Mouse (Mus musculus) embryonic facial prominence, embryonic 14.5 days (tissue): ENCODE data around the gene Guca1b. TPM values are rescaled to one million over a fixed set of nuclear protein-coding genes. Genes with fewer than 3 reads are reported as not detected.
A peak's percentile ranks its signal among the peaks of the same experiment; 100 is the strongest.
"Not testable (repeated sequence)": the region's sequence is repeated elsewhere in the genome, so short reads cannot be mapped to it uniquely, and the experiment has no call there.

Experiments used
- ATAC-seq: fragments of 200-750 bp; cut with Nextera tagmentation; 2 replicates; pipeline ENCODE4 v1.8.0; 2017; ENCODE audit warnings: low read depth, moderate number of reproducible peaks, moderate TSS enrichment
- DNase-seq: peaks from one replicate; pipeline ENCODE4 v3.0.0-alpha.2; 2015; ENCODE audit warnings: low spot score
- H3K27ac ChIP-seq: fragments of 300-500 bp; sonication (generic); replicated peaks from 2 replicates; pipeline ENCODE4 v1.5.1; 2014; ENCODE audit warnings: low read depth, mild to moderate bottlenecking, low read length, moderate library complexity
- H3K27me3 ChIP-seq: fragments of 300-500 bp; sonication (generic); replicated peaks from 2 replicates; pipeline ENCODE4 v1.6.1; 2014; ENCODE audit warnings: low read length; ENCODE audit not compliant: control insufficient read depth, insufficient read depth
- H3K36me3 ChIP-seq: fragments of 300-500 bp; sonication (generic); 2 replicates; pipeline ENCODE4 v1.6.1; 2014; ENCODE audit warnings: low read length, mixed read lengths; ENCODE audit not compliant: control insufficient read depth, insufficient read depth
- H3K4me1 ChIP-seq: fragments of 300-500 bp; sonication (generic); 2 replicates; pipeline ENCODE4 v1.6.1; 2014; ENCODE audit warnings: antibody characterized with exemption, low read length; ENCODE audit not compliant: control insufficient read depth, insufficient read depth
- H3K4me2 ChIP-seq: fragments of 300-500 bp; sonication (generic); 2 replicates; pipeline ENCODE4 v1.6.1; 2014; ENCODE audit warnings: low read depth, mild to moderate bottlenecking, low read length, moderate library complexity, mixed read lengths
- H3K4me3 ChIP-seq: fragments of 300-500 bp; sonication (generic); 2 replicates; pipeline ENCODE4 v1.5.1; 2014; ENCODE audit warnings: low read depth, mild to moderate bottlenecking, low read length
- H3K9ac ChIP-seq: fragments of 300-500 bp; sonication (generic); 2 replicates; pipeline ENCODE4 v1.6.1; 2014; ENCODE audit warnings: low read depth, mild to moderate bottlenecking, low read length, moderate library complexity, mixed read lengths
- H3K9me3 ChIP-seq: fragments of 300-500 bp; sonication (generic); 2 replicates; pipeline ENCODE4 v1.6.1; 2016; ENCODE audit warnings: low read length; ENCODE audit not compliant: control insufficient read depth
- WGBS: fragments of 180-500 bp; shearing (Covaris S2); extraction: QIAGEN DNeasy Blood & Tissue Kit; methylation state at CpG from one replicate; pipeline ENCODE4 v1.1.7; 2014; 5-methylcytosine and 5-hydroxymethylcytosine counted together
- polyA plus RNA-seq: library from polyadenylated mRNA; unstranded; fragments of >200 nt; fragmentation: Nextera tagmentation; extraction: Ambion mirVana; gene quantifications from 2 replicates; pipeline ENCODE4 v1.2.1, GENCODE M21; 2014

Gene Guca1b
- polyA plus RNA-seq, 1 experiment from 2014 or later, result 0.50 TPM

- Histone ChIP-seq H3K9me3 (no peaks in the 10 kb centered on the region), H3K4me1 (peaks cover 9% of the 10 kb centered on the region), H3K4me3 (no peak overlapping the region), H3K9ac (no peak overlapping the region), H3K27me3 (peaks cover 28% of the 10 kb centered on the region), H3K4me2 (no peak overlapping the region), H3K27ac (no peak overlapping the region), H3K36me3 (no peaks in the 10 kb centered on the region)
- no peak for DNase-seq
- no peak for ATAC-seq
- 74% methylated on average over 7 of the region's 8 CpGs for WGBS
These were observed 13.9 kb downstream of the Guca1b start for GRCm38 (mm10) chr17:47399091-47399490.

DNA sequence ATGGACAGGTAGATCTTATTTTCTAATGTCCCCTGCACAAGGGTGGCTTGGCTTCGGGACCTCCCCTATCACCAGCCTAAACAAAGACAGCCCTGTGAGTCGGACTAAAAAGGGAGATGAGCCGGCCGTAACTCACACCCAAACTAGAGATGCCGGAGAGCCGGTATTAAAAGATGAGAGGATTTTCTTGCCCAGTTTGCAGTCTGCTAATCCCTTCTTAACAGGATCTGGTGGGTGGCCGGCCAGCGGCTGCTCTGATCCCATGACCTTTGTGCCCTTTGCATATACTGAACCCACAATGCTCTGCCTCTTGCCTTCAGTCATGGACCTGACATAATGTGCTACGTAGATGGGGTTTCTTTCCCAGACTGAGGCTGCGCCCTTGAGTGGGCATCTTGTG, 15.3 kb downstream of the Guca1b start, which contains the start of gene Guca1a:
Gene Guca1a (minus strand): TSS at position 134 of the 400 bp plus-strand sequence.
- Histone ChIP-seq H3K4me3 (no peak within 1 kb of the TSS), H3K27ac (no peak within 1 kb of the TSS), H3K4me1 (0 out of 2 replicates have a peak, but pooled peaks cover under 1% of the 10 kb centered on the region), H3K4me2 (no peak within 1 kb of the TSS), H3K9me3 (no peaks in the 10 kb centered on the region), H3K9ac (no peak within 1 kb of the TSS), H3K36me3 (no peaks in the 10 kb centered on the region), H3K27me3 (peaks cover 15% of the 10 kb centered on the region)
- DNase-seq, result no peak
- 36% methylated on average over 10 of the region's 10 CpGs for WGBS
- no peak for ATAC-seq

DNA sequence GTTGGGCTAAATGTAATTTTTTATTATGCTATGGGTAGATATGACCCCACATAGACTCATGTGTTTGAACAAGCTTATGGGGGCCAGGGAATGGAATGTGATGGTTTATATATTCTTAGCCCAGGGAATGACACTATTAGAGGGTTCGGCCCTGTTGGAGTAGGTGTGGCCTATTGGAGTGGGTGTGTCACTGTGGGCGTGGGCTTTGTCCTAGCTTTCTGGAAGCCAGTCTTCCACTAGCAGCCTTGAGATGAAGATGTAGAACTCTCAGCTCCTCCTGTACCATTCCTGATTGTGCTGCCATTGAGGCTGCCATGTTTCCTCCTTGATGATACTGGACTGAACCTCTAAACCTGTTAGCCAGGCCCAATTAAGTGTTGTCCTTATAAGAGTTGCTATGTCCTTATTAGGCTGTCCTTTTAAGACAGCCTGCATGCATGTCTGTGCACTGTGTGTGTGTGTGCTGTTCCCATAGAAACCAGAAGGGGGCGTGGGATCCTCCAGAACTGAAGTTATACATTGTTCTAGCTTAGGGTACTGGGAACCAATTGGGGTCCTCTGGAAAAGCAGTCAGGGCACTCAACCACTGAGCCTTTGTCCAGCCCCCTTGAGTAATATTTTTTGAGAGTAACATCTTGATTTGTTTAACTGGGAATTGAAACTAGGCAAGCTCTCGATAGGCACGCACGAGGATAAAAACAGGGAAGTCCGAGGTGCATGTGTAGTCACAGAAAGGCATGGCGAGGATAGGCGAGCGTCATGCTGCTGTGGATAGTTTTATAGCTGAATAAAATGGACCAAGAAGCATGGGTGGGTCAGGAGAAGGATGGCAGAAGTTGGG, 22.7 kb downstream of the Guca1b start:
- Histone ChIP-seq H3K36me3 (no peaks in the 10 kb centered on the region), H3K9me3 (no peaks in the 10 kb centered on the region), H3K9ac (no peak overlapping the region), H3K27me3 (peaks cover 25% of the 10 kb centered on the region), H3K4me2 (no peak overlapping the region), H3K27ac (no peak overlapping the region), H3K4me3 (no peak overlapping the region), H3K4me1 (no peaks in the 10 kb centered on the region)
- DNase-seq, result no peak
- WGBS, result 60% methylated on average over 10 of the region's 10 CpGs
- no peak for ATAC-seq

DNA sequence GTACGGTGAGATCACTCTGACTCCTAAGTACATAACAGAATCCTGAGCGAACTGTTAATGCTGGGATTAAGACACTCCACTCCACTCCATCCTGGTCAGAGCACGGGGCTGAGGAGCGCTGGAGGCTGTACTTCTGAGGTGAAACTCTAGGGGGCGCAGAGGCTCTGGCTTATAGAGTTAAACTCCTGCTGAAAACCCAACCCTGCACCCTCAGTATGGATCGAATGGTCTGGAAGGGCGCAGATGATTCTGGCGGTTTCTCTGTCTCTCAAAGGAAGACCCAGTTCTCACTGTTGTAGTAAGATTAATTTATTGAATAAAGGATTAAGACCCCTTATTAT, 23.3 kb downstream of the Guca1b start:
- H3K4me3 ChIP-seq, result no peak overlapping the region
- WGBS, result 20% methylated on average over 8 of the region's 8 CpGs
- H3K27me3 ChIP-seq, result peaks cover 25% of the 10 kb centered on the region
- no peaks in the 10 kb centered on the region for H3K4me1 ChIP-seq
- H3K9ac ChIP-seq, result no peak overlapping the region
- H3K4me2 ChIP-seq, result no peak overlapping the region
- H3K36me3 ChIP-seq, result no peaks in the 10 kb centered on the region
- DNase-seq, result peak; percentile 63
- H3K9me3 ChIP-seq, result no peaks in the 10 kb centered on the region
- H3K27ac ChIP-seq, result no peak overlapping the region
- ATAC-seq, result peak; percentile 59; the same call in 1 of the 2 replicates

DNA sequence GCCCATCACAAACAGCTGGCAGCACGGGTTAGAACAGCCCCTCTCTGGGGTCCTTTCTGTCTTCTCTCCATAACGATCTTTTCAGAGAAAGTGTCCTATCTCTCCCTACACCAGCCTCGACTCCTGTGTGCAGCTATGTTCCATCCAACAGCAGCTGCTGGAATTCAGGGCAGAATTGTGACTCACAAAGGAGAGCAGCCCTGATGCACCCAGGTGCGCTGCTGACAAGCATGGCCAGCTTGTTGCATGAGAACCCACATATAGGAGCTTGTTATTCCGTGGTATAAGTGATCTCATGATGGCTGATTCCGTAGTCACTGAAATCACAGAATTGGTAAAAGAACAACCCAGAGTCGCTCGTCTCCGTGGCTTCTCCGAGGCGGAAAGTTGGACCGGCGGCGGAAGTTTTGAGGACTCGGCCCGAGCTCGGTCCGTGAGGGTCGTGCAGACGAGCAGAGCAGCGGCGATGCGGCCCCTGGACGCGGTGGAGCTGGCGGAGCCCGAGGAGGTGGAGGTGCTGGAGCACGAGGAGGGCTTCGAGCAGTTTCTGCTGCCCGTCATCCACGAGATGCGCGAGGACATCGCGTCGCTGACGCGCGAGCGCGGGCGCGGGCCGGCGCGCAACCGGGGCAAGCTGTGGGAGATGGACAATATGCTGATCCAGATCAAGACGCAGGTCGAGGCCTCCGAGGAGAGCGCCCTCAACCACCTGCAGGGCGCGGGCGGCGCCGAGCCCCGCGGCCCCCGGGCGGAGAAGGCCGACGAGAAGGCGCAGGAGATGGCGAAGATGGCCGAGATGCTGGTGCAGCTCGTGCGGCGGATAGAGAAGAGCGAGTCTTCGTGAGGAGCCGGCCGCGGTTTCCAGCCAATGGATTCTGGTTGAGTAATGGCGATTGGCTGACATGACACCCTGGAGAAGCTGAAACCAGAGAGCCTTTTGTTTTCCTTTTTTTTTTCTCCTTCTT, 25.0 kb downstream of the Guca1b start:
- not testable (repeated sequence) for H3K9me3 ChIP-seq, H3K27ac ChIP-seq, H3K4me1 ChIP-seq, H3K36me3 ChIP-seq
- WGBS, result 5% methylated on average over 40 of the region's 74 CpGs
- peak overlapping the region; percentile 39 for H3K4me3 ChIP-seq
- H3K4me2 ChIP-seq, result peak overlapping the region; percentile 64
- peak overlapping the region; percentile 45 for H3K9ac ChIP-seq
- peaks cover 25% of the 10 kb centered on the region for H3K27me3 ChIP-seq
- ATAC-seq (peak; percentile 41; the same call in 1 of the 2 replicates), DNase-seq (peak; percentile 28)

DNA sequence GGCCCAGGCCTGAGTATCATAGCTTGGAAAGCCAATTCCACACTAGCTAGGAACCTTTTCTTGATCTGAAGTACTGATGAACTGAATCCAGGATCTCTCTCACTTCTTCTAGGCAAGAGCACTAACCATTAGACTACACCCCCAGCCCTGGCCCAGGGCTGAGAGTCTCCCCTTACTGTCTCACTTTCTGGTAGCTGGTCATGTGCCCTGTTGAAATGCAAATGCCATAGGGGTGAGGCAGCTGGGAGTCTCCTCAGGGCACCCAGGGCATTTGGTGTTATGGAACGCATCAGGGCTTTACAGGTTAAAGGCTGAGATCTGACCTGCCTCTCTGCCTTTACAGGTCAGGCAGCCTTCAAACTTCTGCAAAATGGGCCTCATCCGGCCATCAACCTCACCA, 35.0 kb downstream of the Guca1b start:
- H3K4me3 ChIP-seq, result no peak overlapping the region
- no peaks in the 10 kb centered on the region for H3K4me1 ChIP-seq
- no peak for ATAC-seq
- H3K36me3 ChIP-seq, result no peaks in the 10 kb centered on the region
- no peak overlapping the region for H3K4me2 ChIP-seq
- H3K9ac ChIP-seq, result no peak overlapping the region
- no peak overlapping the region for H3K27ac ChIP-seq
- 69% methylated on average over 2 of the region's 2 CpGs for WGBS
- H3K9me3 ChIP-seq, result no peaks in the 10 kb centered on the region
- no peaks in the 10 kb centered on the region for H3K27me3 ChIP-seq
- DNase-seq, result no peak

DNA sequence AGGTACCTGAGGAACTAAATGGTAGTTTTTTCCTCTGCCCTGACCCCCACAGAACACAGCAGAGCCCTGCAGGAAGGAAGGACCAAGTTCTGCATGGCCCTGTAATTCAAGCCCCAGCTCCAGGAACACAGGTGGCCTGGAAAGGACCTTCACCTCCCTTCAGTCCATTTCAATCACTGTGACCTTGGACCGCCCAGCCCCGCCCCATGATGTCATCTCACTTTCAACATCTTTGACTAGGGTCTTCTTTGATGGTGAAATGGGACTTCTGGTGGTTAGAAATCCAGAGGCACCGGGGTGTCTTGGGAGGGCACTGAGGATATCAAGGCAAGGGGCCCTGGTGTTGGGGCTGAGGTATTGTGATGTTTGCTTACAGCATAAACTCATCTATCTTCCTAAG, 36.4 kb downstream of the Guca1b start:
- Histone ChIP-seq H3K9ac (no peak overlapping the region), H3K4me1 (no peaks in the 10 kb centered on the region), H3K4me2 (no peak overlapping the region), H3K27ac (no peak overlapping the region), H3K4me3 (no peak overlapping the region), H3K36me3 (no peaks in the 10 kb centered on the region), H3K27me3 (no peaks in the 10 kb centered on the region), H3K9me3 (no peaks in the 10 kb centered on the region)
- 79% methylated on average over 3 of the region's 3 CpGs for WGBS
- DNase-seq (no peak), ATAC-seq (no peak)

DNA sequence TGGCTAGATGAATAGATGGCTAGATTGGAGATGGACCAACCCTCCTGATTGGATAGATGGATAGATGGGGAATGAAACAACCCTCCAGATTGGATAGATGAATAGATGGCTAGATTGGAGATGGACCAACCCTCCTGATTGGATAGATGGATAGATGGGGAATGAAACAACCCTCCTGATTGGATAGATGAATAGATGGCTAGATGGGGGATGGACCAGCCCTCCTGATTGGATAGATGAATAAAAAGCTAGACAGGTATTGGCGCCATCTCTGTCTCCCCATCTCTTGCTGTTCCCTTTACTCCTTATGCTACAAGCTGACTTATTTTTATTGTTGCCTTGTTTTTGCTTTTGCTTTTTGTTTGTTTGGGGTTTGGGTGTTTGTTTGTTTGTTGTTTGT, 37.4 kb downstream of the Guca1b start:
- not testable (repeated sequence) for H3K27me3 ChIP-seq, H3K4me3 ChIP-seq, H3K27ac ChIP-seq, H3K4me2 ChIP-seq, H3K9me3 ChIP-seq, DNase-seq, ATAC-seq, H3K36me3 ChIP-seq, H3K4me1 ChIP-seq, H3K9ac ChIP-seq
- 89% methylated on average over 1 of the region's 1 CpGs for WGBS
